Mouse (Mus musculus): ENCODE results near the gene Cacnb1. TPM values are rescaled to one million over a fixed set of nuclear protein-coding genes. Genes with fewer than 3 reads are reported as not detected.

Cacnb1 gene
- total and polyA plus RNA-seq, 3 experiments: 6.9 to 14.4 (median 9.6) TPM

GRCm38 (mm10) chr11:98011716-98012115, 11.1 kb downstream of the Cacnb1 start:
- no peak for DNase-seq

GRCm38 (mm10) chr11:98008087-98008486, 14.7 kb downstream of the Cacnb1 start:
- DNase-seq: no peak

- peak; percentile 71 for DNase-seq
These were observed 17.1 kb downstream of the Cacnb1 start for GRCm38 (mm10) chr11:98005686-98006085.

GRCm38 (mm10) chr11:98005076-98005475, 17.8 kb downstream of the Cacnb1 start:
- DNase-seq: no peak

- no peak for DNase-seq
These were observed 18.7 kb downstream of the Cacnb1 start for GRCm38 (mm10) chr11:98004161-98004560.

- no peak for DNase-seq
These were observed 19.6 kb downstream of the Cacnb1 start for GRCm38 (mm10) chr11:98003171-98003671.

GRCm38 (mm10) chr11:98002627-98003026, 20.2 kb downstream of the Cacnb1 start:
- peak; percentile 62 for DNase-seq

- no peak for DNase-seq
These were observed 20.8 kb downstream of the Cacnb1 start for GRCm38 (mm10) chr11:98001986-98002385.

- no peak for DNase-seq
These were observed 21.4 kb downstream of the Cacnb1 start for GRCm38 (mm10) chr11:98001351-98001824.

- DNase-seq: no peak
These were observed 22.3 kb downstream of the Cacnb1 start for GRCm38 (mm10) chr11:98000378-98001140.

GRCm38 (mm10) chr11:97999748-98000147, 23.1 kb downstream of the Cacnb1 start:
- DNase-seq: no peak

- no peak for DNase-seq
These were observed 23.8 kb downstream of the Cacnb1 start for GRCm38 (mm10) chr11:97998898-97999608.

- no peak for DNase-seq
These were observed 24.6 kb downstream of the Cacnb1 start for GRCm38 (mm10) chr11:97998074-97998793.

- no peak for DNase-seq
These were observed 25.4 kb downstream of the Cacnb1 start for GRCm38 (mm10) chr11:97997387-97997960.

- no peak for DNase-seq
These were observed 26.1 kb downstream of the Cacnb1 start for GRCm38 (mm10) chr11:97996691-97997090.

GRCm38 (mm10) chr11:97995564-97996288, 27.1 kb downstream of the Cacnb1 start, which contains the start of gene Arl5c:
Arl5c (minus strand) TSS chr11:97996181.
- peak; percentile 58 for DNase-seq

GRCm38 (mm10) chr11:97994539-97995100, 28.2 kb downstream of the Cacnb1 start:
- peak; percentile 84 for DNase-seq

GRCm38 (mm10) chr11:97988530-97989096, 34.2 kb downstream of the Cacnb1 start:
- peak; percentile 92 for DNase-seq

- DNase-seq: peak; percentile 95
These were observed 35.0 kb downstream of the Cacnb1 start for GRCm38 (mm10) chr11:97987551-97988526.
